29 mouse cellular contexts compared by ENCODE assay signal in the genomic region with DNA sequence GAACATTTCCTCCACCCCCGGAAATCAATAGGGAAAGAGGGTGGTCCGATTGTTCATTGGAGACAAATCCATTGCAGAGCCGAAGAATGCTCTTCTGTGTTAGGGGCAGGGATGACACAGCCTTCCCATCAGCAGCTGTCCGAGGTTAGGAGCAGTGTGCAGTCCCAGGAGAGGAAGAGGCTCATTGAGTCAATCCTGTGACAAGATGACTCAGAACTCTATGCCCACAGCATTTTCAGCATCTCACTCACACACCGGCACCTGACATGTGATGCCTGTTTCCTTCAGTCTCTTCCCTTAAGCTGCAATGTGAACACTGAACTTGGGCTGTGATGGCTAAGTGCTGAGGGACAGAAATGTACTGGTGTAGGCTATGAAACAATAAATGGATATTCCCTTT. TPM values are rescaled to one million over a fixed set of nuclear protein-coding genes. Genes with fewer than 3 reads are reported as not detected.
DNase-seq lines count a peak whose midpoint lies in the region; TF ChIP-seq lines count a peak whose summit lies in the region.
"Had no signal": no experiment of that assay in that cellular context is flagged by ENCODE, and none has a peak within 500 bp of the region (broad histone marks: within the 10 kb centered on the region; RNA-seq: fewer than 3 reads in every experiment).

No protein-coding gene starts in this region.

- peak overlapping the region; percentile 60; the same call in 1 of the 2 replicates for H3K27ac ChIP-seq in layer of hippocampus, adult 2 months
- H3K27ac ChIP-seq: forebrain, embryonic 12.5 days; heart, adult 2 months; heart, embryonic 13.5 days; hindbrain, embryonic 14.5 days; liver, embryonic 14.5 days; midbrain, embryonic 10.5 days; neural tube, embryonic 12.5 days had no signal

- TF ChIP-seq CTCF in layer of hippocampus, adult 2 months (conservative IDR thresholded peaks at IDR 0.05) = no peak

- H3K4me3 ChIP-seq in layer of hippocampus, adult 2 months = no peak overlapping the region
- H3K4me3 ChIP-seq: erythroblast, embryonic 14.5 days; forebrain, embryonic 12.5 days; heart, adult 2 months; heart, embryonic 13.5 days; midbrain, embryonic 10.5 days; neural tube, embryonic 12.5 days had no signal

- no peak for DNase-seq in layer of hippocampus, adult 2 months (ENCODE audit: low spot score in 2 of 2)
- DNase-seq in layer of hippocampus, postnatal 14 days (ENCODE audit: low spot score in 2 of 2) = no peak
- peak; percentile 72 for DNase-seq in 3134 (ENCODE audit: extremely low read depth, insufficient read length, low spot score)
- DNase-seq in 3T3-L1 (ENCODE audit: low read depth, low spot score) = peak; percentile 86
- peak; percentile 53 for DNase-seq in Muller cell, postnatal 12 days (ENCODE audit: inconsistent ontology term)
- no peak for DNase-seq in thymus, postnatal 36 days
- no peak for DNase-seq in adrenal gland, adult 8-10 months
- DNase-seq: adrenal gland, postnatal 14 days; cerebellum, adult 18-20 months; cerebellum, postnatal 14 days; gastrocnemius, postnatal 36 days; heart, adult 2 months; heart, postnatal 10 days; kidney, adult 9 months; kidney, postnatal 14 days; liver; lung, adult 2 months; lung, postnatal 14 days; thymus, adult 2 months; thymus, postnatal 4 days had no signal

RNA-seq across cellular contexts. Expression of gene Il33, which starts 7.5 kb away (rescaled TPM):
- 10 to 100 TPM; 50.9 to 55.7 TPM for total RNA-seq in layer of hippocampus, adult 2 months (2021)
- 10 to 100 TPM; 10.9 to 11.2 TPM for total RNA-seq in layer of hippocampus, postnatal 14 days (2021)
- 10 to 100 TPM; 22.6 to 38.7 (median 25.2) TPM for total RNA-seq in adrenal gland, adult 8-10 months (2022)
- total RNA-seq: hematopoietic stem cell, adult 5-6 weeks; megakaryocyte progenitor cell, adult 5-6 weeks had no signal

Comparison
In these comparisons a context has a peak if more than half of its experiments do, and no peak if none do; other contexts are left out.
1. DNase-seq: peak in 3134 (single experiment), 3T3-L1 (single experiment) and Muller cell, postnatal 12 days (single experiment); none in layer of hippocampus, adult 2 months (0 of 2), layer of hippocampus, postnatal 14 days (0 of 2), thymus, postnatal 36 days (0 of 2) and adrenal gland, adult 8-10 months (single experiment).